Mouse (Mus musculus) bone marrow, adult 2 months (tissue): ENCODE results near the gene Emc10.

Experiments
- CTCF ChIP-seq: fragments of 200-500 bp; IDR thresholded peaks from 2 replicates; pipeline ENCODE4 v1.5.1; 2011; ENCODE audit warnings: low read length, control low read depth; ENCODE audit not compliant: control insufficient read depth, insufficient read depth
- POLR2A ChIP-seq: fragments of 200-500 bp; IDR thresholded peaks from 2 replicates; pipeline ENCODE4 v1.6.1; 2011; ENCODE audit warnings: low read depth, mild to moderate bottlenecking, control low read depth, low read length, borderline replicate concordance; ENCODE audit not compliant: control insufficient read depth

GRCm38 (mm10) chr7:44465111-44465510 lies 31.2 kb downstream of the Emc10 start, which contains the start of gene Aspdh:
- TF ChIP-seq POLR2A, result no peak
- TF ChIP-seq CTCF, result no peak
